Mouse (Mus musculus) forebrain, embryonic 13.5 days (tissue): Measurements from ENCODE around the gene Gfod1. TPM values are rescaled to one million over a fixed set of nuclear protein-coding genes. Genes with fewer than 3 reads are reported as not detected.

ENCODE experiments used
- ATAC-seq: fragments of 200-750 bp; cut with Nextera tagmentation; 2 replicates; pipeline ENCODE4 v1.8.0; 2017
- H3K27ac ChIP-seq: fragments of 300-500 bp; sonication (generic); 2 replicates; pipeline ENCODE4 v1.5.1; 2015; ENCODE audit warnings: inconsistent platforms, mild to moderate bottlenecking, moderate library complexity
- H3K27me3 ChIP-seq: fragments of 300-500 bp; sonication (generic); 2 replicates; pipeline ENCODE4 v1.6.1; 2015; ENCODE audit warnings: mild to moderate bottlenecking, inconsistent platforms
- H3K36me3 ChIP-seq: fragments of 300-500 bp; sonication (generic); 2 replicates; pipeline ENCODE4 v1.6.1; 2015; ENCODE audit warnings: mild to moderate bottlenecking, inconsistent platforms; ENCODE audit not compliant: poor library complexity, severe bottlenecking
- H3K4me1 ChIP-seq: fragments of 300-500 bp; sonication (generic); 2 replicates; pipeline ENCODE4 v1.6.1; 2015; ENCODE audit warnings: inconsistent platforms
- H3K4me2 ChIP-seq: fragments of 300-500 bp; sonication (generic); 2 replicates; pipeline ENCODE4 v1.6.1; 2015; ENCODE audit warnings: inconsistent platforms, mild to moderate bottlenecking, moderate library complexity
- H3K4me3 ChIP-seq: fragments of 300-500 bp; sonication (generic); 2 replicates; pipeline ENCODE4 v1.5.1; 2015; ENCODE audit warnings: mild to moderate bottlenecking, inconsistent platforms
- H3K9ac ChIP-seq: fragments of 300-500 bp; sonication (generic); 2 replicates; pipeline ENCODE4 v1.6.1; 2015; ENCODE audit warnings: mild to moderate bottlenecking, inconsistent platforms
- H3K9me3 ChIP-seq: fragments of 300-500 bp; sonication (generic); replicated peaks from 2 replicates; pipeline ENCODE4 v1.6.1; 2016; ENCODE audit warnings: inconsistent platforms
- WGBS: fragments of 180-500 bp; shearing (Covaris S2); methylation state at CpG from one replicate; pipeline ENCODE4 v1.1.7; 2015; 5-methylcytosine and 5-hydroxymethylcytosine counted together
- polyA plus RNA-seq: library from polyadenylated mRNA; unstranded; fragments of >200 nt; fragmentation: Nextera tagmentation; extraction: Ambion mirVana; gene quantifications from 2 replicates; pipeline ENCODE4 v1.2.1, GENCODE M21; 2015

Gfod1 gene
- polyA plus RNA-seq, 1 experiment from 2014 or later = 1.2 TPM

GRCm38 (mm10) chr13:43222084-43222483 is 81.9 kb downstream of the Gfod1 start:
- no peak overlapping the region for H3K4me2 ChIP-seq
- WGBS = 87% methylated on average over 1 of the region's 1 CpGs
- H3K36me3 ChIP-seq = no peaks in the 10 kb centered on the region
- H3K9ac ChIP-seq = no peak overlapping the region
- H3K4me1 ChIP-seq = peaks cover 8% of the 10 kb centered on the region; the same call in 1 of the 2 replicates
- ATAC-seq = no peak
- no peak overlapping the region for H3K27ac ChIP-seq
- H3K9me3 ChIP-seq = no peaks in the 10 kb centered on the region
- H3K4me3 ChIP-seq = no peak overlapping the region
- H3K27me3 ChIP-seq = no peaks in the 10 kb centered on the region

GRCm38 (mm10) chr13:43221290-43221689 is 82.7 kb downstream of the Gfod1 start:
- WGBS = 94% methylated on average over 6 of the region's 6 CpGs
- no peak overlapping the region for H3K4me2 ChIP-seq

GRCm38 (mm10) chr13:43220635-43221034 is 83.3 kb downstream of the Gfod1 start:
- Histone ChIP-seq H3K36me3 (no peaks in the 10 kb centered on the region), H3K4me2 (no peak overlapping the region), H3K27me3 (no peaks in the 10 kb centered on the region), H3K27ac (no peak overlapping the region), H3K9me3 (no peaks in the 10 kb centered on the region), H3K4me1 (peaks cover 8% of the 10 kb centered on the region; the same call in 1 of the 2 replicates), H3K9ac (no peak overlapping the region), H3K4me3 (no peak overlapping the region)
- WGBS = 73% methylated on average over 1 of the region's 1 CpGs
- ATAC-seq = no peak

More at GRCm38 (mm10) chr13:43221290-43221689, 82.7 kb downstream of the Gfod1 start:
- Histone ChIP-seq H3K27ac (no peak overlapping the region), H3K9me3 (no peaks in the 10 kb centered on the region), H3K4me1 (peaks cover 8% of the 10 kb centered on the region; the same call in 1 of the 2 replicates), H3K27me3 (no peaks in the 10 kb centered on the region), H3K4me3 (no peak overlapping the region), H3K36me3 (no peaks in the 10 kb centered on the region), H3K9ac (no peak overlapping the region)
- no peak for ATAC-seq

- no peak overlapping the region for H3K4me3 ChIP-seq
- H3K9me3 ChIP-seq = no peaks in the 10 kb centered on the region
- H3K4me1 ChIP-seq = peaks cover 12% of the 10 kb centered on the region; the same call in 1 of the 2 replicates
- no peak overlapping the region for H3K4me2 ChIP-seq
- H3K27me3 ChIP-seq = no peaks in the 10 kb centered on the region
- WGBS = 67% methylated on average over 4 of the region's 4 CpGs
- ATAC-seq = no peak
- H3K27ac ChIP-seq = no peak overlapping the region
- no peaks in the 10 kb centered on the region for H3K36me3 ChIP-seq
- H3K9ac ChIP-seq = no peak overlapping the region
These were observed 85.2 kb downstream of the Gfod1 start for GRCm38 (mm10) chr13:43218764-43219163.

- Histone ChIP-seq H3K9me3 (no peaks in the 10 kb centered on the region), H3K36me3 (no peaks in the 10 kb centered on the region), H3K4me2 (no peak overlapping the region), H3K27ac (no peak overlapping the region), H3K4me3 (no peak overlapping the region), H3K9ac (no peak overlapping the region), H3K27me3 (no peaks in the 10 kb centered on the region), H3K4me1 (peaks cover 12% of the 10 kb centered on the region; the same call in 1 of the 2 replicates)
- no peak for ATAC-seq
- WGBS = 67% methylated on average over 4 of the region's 4 CpGs
These were observed 85.7 kb downstream of the Gfod1 start for GRCm38 (mm10) chr13:43218284-43218683.

GRCm38 (mm10) chr13:43217686-43218085 is 86.3 kb downstream of the Gfod1 start:
- H3K4me1 ChIP-seq = peaks cover 12% of the 10 kb centered on the region; the same call in 1 of the 2 replicates
- 83% methylated on average over 4 of the region's 4 CpGs for WGBS

GRCm38 (mm10) chr13:43217059-43217458 is 86.9 kb downstream of the Gfod1 start:
- WGBS = 89% methylated on average over 8 of the region's 8 CpGs
- no peak overlapping the region for H3K4me3 ChIP-seq
- no peaks in the 10 kb centered on the region for H3K9me3 ChIP-seq

More at GRCm38 (mm10) chr13:43217686-43218085, 86.3 kb downstream of the Gfod1 start:
- H3K27me3 ChIP-seq = no peaks in the 10 kb centered on the region
- no peak overlapping the region for H3K4me3 ChIP-seq
- no peak overlapping the region for H3K9ac ChIP-seq
- no peak for ATAC-seq
- H3K36me3 ChIP-seq = no peaks in the 10 kb centered on the region
- H3K27ac ChIP-seq = no peak overlapping the region
- no peak overlapping the region for H3K4me2 ChIP-seq
- H3K9me3 ChIP-seq = no peaks in the 10 kb centered on the region

GRCm38 (mm10) chr13:43215994-43216706 is 87.8 kb downstream of the Gfod1 start:
- no peak overlapping the region for H3K4me3 ChIP-seq
- H3K27me3 ChIP-seq = no peaks in the 10 kb centered on the region
- no peak for ATAC-seq
- no peak overlapping the region for H3K9ac ChIP-seq
- H3K4me1 ChIP-seq = peaks cover 18% of the 10 kb centered on the region
- H3K27ac ChIP-seq = no peak overlapping the region
- WGBS = 77% methylated on average over 9 of the region's 9 CpGs
- no peaks in the 10 kb centered on the region for H3K36me3 ChIP-seq
- H3K9me3 ChIP-seq = no peaks in the 10 kb centered on the region
- H3K4me2 ChIP-seq = no peak overlapping the region

More at GRCm38 (mm10) chr13:43217059-43217458, 86.9 kb downstream of the Gfod1 start:
- Histone ChIP-seq H3K27ac (no peak overlapping the region), H3K36me3 (no peaks in the 10 kb centered on the region), H3K9ac (no peak overlapping the region), H3K27me3 (no peaks in the 10 kb centered on the region), H3K4me1 (peaks cover 18% of the 10 kb centered on the region), H3K4me2 (no peak overlapping the region)
- no peak for ATAC-seq

- H3K9ac ChIP-seq = no peak overlapping the region
- peaks cover 18% of the 10 kb centered on the region for H3K4me1 ChIP-seq
- H3K4me2 ChIP-seq = peak overlapping the region; percentile 30
- no peaks in the 10 kb centered on the region for H3K27me3 ChIP-seq
- H3K27ac ChIP-seq = no peak overlapping the region
- 16% methylated on average over 19 of the region's 19 CpGs for WGBS
- H3K4me3 ChIP-seq = no peak overlapping the region
- peak; percentile 51; the same call in 1 of the 2 replicates for ATAC-seq
- no peaks in the 10 kb centered on the region for H3K36me3 ChIP-seq
- H3K9me3 ChIP-seq = no peaks in the 10 kb centered on the region
These were observed 88.6 kb downstream of the Gfod1 start for GRCm38 (mm10) chr13:43215144-43215993.

- H3K4me1 ChIP-seq = peaks cover 11% of the 10 kb centered on the region
- no peaks in the 10 kb centered on the region for H3K9me3 ChIP-seq
- 53% methylated on average over 7 of the region's 7 CpGs for WGBS
- no peak overlapping the region for H3K9ac ChIP-seq
- no peak overlapping the region for H3K4me2 ChIP-seq
- H3K4me3 ChIP-seq = no peak overlapping the region
- H3K27me3 ChIP-seq = no peaks in the 10 kb centered on the region
- no peak for ATAC-seq
- H3K27ac ChIP-seq = no peak overlapping the region
- H3K36me3 ChIP-seq = no peaks in the 10 kb centered on the region
These were observed 91.6 kb downstream of the Gfod1 start for GRCm38 (mm10) chr13:43212338-43212737.

- no peaks in the 10 kb centered on the region for H3K36me3 ChIP-seq
- no peaks in the 10 kb centered on the region for H3K27me3 ChIP-seq
- no peak overlapping the region for H3K27ac ChIP-seq
- H3K9me3 ChIP-seq = no peaks in the 10 kb centered on the region
- no peak overlapping the region for H3K4me3 ChIP-seq
- 87% methylated on average over 5 of the region's 5 CpGs for WGBS
- no peak overlapping the region for H3K4me2 ChIP-seq
- H3K9ac ChIP-seq = no peak overlapping the region
- ATAC-seq = no peak
- peaks cover 11% of the 10 kb centered on the region for H3K4me1 ChIP-seq
These were observed 93.0 kb downstream of the Gfod1 start for GRCm38 (mm10) chr13:43210956-43211355.

- peaks cover 6% of the 10 kb centered on the region for H3K4me1 ChIP-seq
- no peaks in the 10 kb centered on the region for H3K36me3 ChIP-seq
- no peak overlapping the region for H3K9ac ChIP-seq
- H3K4me3 ChIP-seq = no peak overlapping the region
- no peaks in the 10 kb centered on the region for H3K9me3 ChIP-seq
- no peak overlapping the region for H3K4me2 ChIP-seq
- no peak for ATAC-seq
- 65% methylated on average over 5 of the region's 5 CpGs for WGBS
- H3K27ac ChIP-seq = no peak overlapping the region
- no peaks in the 10 kb centered on the region for H3K27me3 ChIP-seq
These were observed 94.4 kb downstream of the Gfod1 start for GRCm38 (mm10) chr13:43209560-43209959.
